Mouse (Mus musculus): ENCODE measurements around the gene Msi2. TPM values are rescaled to one million over a fixed set of nuclear protein-coding genes. Genes with fewer than 3 reads are reported as not detected.

Gene Msi2
- total RNA-seq, 2 experiments from 2014 or later: 181 to 262 TPM

DNA sequence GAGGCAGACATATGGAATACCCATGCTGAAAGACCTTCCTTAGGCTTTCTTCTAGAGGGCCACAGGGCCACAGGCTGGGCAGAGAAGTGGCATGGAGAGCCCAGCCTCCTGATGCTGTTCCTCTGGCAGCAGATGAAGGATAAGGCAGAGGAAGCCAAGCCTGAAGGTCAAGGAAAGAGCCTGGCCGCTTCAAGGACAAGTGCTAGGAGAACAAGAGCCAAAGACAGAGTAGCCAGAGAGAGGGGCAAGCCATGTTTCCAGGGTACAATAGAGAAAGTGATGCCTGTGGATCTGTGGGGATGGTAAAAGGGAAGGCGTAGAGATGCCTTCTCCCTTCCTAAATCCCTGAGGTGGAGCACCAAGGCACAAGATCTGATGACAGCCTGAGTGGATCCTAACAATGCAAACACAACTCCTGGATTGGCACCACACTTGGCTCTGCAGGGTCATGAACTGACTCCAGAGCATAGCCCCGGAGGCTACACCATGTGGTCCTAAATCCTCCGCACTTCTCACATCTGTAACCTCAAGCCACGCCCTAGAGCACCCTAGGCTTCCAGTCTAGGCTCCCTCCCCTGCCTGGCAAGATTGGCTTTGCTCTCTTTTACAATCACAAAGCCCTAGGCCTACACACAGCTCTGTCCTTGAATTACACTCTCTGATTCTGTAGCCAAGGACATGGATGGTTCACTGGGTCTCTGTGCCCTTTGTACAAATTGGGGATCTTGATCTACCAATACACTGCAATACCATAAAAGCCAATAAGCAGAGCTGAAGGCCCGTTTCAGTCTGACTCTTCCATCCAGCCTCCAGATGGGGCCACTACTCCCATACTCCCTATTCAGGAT is 202.4 kb downstream of the Msi2 start:
- DNase-seq: no peak

DNA sequence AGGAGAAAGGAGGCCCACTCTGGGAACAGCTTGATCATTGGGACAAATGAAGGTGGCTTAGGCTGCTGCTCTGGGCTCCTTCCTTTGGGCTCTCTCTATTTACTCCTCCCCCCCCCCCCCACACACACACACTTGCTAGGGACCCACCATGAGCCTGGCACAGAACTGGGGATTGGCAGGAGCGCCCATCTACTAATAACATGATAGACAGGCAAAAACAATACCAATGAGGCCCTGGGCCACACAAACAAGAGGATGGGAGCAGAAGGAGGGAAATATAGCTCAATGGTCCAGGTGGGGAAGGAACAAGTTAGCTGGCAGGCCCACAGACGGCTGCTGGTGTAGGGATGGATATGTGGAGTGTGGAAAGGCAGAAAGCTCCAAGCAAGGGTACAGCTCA is 203.0 kb downstream of the Msi2 start:
- DNase-seq: no peak

DNA sequence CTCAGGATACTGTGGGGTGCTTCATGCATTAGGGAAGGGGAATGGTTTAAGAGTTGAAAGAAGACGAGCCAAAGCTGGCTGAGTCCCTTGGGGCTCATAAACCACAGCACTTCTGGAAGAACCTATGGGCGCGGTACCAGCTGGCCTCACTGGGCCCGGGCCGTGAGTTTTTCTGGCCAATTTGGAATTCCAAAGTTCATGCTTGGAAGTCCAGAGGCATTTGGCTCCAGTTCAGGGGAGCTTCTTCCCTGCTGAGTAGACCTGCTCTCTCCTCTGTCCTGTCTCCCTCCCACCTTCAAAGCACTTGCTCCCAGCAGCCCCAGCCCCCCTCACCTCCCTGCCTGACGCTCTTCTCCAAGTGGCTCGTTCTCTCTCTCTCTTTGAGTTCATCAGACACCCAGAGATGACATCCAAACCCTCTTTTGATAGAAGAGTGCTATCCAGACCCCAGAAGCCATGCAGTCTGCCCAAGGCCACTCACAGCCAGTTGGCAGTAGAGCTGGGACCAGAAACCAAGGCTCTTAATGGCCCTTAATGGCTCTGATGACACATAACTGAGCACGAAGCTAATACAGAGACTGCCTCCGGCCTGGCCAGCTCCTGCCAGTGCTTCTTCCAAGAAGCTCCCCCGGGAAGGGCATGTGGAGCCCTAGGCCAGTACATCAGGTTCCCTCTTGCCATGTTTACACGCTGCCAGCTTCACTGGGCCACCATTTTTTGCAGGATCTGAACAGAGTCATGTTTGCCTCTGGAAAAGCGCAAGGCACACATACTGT is 204.0 kb downstream of the Msi2 start:
- peak in 1 of 2 experiments; percentile 64 for DNase-seq

- DNase-seq: peak in 1 of 2 experiments; percentile 67
Observed at GRCm38 (mm10) chr11:88512580-88512979, 205.7 kb downstream of the Msi2 start.

DNA sequence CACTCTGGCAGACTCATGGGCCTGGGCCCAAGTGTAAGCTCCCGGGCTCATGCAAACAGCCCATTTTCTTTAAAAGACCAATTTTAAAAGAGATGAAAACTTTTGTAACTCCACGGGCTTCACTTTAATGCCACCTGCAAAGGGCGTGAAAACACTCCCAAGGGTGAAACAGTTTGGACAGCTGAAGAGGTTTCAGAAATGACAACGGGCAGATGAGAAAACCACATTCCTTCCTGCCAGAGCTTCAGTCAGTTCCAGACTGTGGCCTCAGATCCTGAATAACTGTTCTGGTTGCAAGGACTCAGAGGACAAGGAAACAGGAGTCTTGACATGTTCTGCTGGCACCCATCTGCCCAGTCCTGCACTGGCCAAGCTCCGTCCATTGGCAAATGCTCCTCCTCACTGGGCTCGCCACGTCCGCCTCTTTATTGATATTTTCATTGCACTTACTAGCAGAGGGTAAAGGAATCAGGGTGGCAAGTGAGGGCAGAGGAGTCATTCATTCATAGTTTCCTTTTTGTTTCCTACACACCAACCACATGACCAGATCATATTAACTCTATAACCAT is 207.9 kb downstream of the Msi2 start:
- DNase-seq: no peak

GRCm38 (mm10) chr11:88509464-88509863 is 208.8 kb downstream of the Msi2 start:
- no peak for DNase-seq

- no peak for DNase-seq
Observed at GRCm38 (mm10) chr11:88508133-88508532, 210.2 kb downstream of the Msi2 start.

DNA sequence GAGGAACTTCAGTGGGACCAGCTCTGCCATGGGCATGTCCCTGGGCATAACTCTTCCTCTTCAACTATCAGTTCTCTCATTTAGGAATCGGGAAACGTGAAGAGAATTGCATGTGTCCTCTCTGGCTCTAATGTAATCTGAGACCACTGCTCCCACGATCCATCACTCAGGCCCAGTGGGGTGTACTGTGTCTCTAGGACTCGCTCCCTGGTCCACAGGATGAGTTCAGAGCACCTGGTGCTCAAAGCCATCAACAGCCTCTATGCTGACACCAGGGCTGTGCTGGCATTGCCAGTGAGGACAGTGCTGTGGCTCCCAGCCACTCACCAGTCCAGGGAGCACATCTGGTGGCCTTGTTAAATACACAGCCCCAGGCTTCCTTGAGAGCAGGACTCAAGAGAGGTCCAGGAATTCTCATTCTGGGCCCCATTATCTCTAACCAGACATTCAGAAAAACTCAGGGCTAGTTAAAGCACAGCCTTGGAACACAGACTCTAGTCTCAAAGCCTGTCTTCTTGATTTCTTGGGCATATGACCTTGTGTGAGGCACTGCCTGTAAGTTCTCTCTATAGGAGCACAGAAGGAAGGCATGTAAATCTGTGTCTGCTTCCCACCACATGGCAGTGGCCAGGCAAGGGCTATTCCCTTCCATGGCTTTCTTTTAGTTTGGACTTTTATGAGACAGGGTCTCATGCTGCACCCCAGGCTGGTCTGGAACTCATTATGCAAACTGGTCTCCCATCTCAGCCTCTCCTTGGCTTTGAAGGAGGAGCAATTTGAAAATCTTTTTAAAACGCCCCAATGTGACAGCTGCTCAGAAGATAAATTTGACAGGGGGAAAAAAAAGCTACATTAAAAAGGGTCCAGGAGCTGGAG is 211.5 kb downstream of the Msi2 start:
- no peak for DNase-seq

- DNase-seq: no peak
Observed at GRCm38 (mm10) chr11:88506109-88506508, 212.2 kb downstream of the Msi2 start.

DNA sequence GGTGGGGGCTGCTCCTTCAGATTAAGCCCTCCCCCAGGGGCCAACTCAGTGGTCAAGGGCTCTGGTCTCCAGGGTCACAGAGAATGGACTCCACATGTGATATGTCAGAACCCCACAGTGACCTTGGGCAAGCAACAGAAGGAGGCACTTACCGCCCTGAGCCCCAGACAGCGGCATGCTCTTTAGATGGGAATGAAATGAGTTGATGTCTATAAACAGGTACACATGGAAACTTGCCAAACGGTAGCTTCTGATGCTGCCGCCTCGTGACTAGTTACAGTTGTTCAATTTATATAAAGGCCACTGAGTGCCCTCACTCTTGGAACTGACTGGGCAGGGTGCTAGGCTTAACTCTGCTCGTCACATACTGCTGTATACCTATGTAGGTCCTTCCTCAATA is 215.7 kb downstream of the Msi2 start:
- no peak for DNase-seq

- DNase-seq: peak in 1 of 2 experiments; percentile 47
Observed at GRCm38 (mm10) chr11:88498491-88498890, 219.8 kb downstream of the Msi2 start.

GRCm38 (mm10) chr11:88496460-88496859 is 221.9 kb downstream of the Msi2 start:
- DNase-seq: no peak

DNA sequence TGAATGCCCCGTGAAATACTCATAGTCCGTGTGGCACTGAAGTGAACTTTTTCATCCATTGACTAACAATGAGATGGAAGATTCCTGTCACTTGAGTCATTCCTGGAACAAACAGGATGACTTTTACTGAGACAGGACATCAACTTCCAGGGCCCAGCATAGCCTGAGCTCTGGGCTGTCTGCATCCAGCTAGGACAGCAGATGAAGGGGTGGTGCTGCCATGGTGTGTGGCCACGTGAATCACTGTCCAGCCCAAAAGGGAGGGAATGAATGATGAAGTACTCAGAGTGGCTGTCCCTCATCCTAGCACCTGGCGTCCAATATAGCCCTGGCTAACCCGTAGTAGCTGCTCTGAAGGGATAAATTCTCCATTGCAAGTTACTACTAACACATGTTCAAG is 222.6 kb downstream of the Msi2 start:
- DNase-seq: peak; percentile 40 to 49

GRCm38 (mm10) chr11:88495018-88495417 is 223.3 kb downstream of the Msi2 start:
- no peak for DNase-seq

GRCm38 (mm10) chr11:88493795-88494559 is 224.3 kb downstream of the Msi2 start:
- no peak for DNase-seq

GRCm38 (mm10) chr11:88492585-88492984 is 225.7 kb downstream of the Msi2 start:
- no peak for DNase-seq

DNA sequence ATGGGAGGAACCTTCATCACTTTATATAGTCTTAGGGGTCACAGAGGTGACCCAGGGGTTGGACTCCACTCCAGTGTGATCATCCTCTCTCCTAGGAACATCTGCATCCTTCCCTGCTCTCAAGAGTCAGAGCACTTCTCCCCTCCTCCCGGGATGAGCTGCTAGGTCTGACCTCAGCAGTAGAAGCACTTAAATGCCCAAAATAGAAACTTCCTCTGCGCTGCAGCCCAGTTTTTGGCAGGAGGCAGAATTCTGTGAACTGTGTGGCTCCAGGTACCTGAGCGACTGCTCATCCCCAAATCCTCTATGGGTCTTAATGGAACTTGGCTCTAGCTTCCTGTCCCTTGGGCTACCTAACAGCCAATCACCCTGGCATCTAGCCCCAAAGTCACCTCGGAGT is 228.3 kb downstream of the Msi2 start:
- no peak for DNase-seq

DNA sequence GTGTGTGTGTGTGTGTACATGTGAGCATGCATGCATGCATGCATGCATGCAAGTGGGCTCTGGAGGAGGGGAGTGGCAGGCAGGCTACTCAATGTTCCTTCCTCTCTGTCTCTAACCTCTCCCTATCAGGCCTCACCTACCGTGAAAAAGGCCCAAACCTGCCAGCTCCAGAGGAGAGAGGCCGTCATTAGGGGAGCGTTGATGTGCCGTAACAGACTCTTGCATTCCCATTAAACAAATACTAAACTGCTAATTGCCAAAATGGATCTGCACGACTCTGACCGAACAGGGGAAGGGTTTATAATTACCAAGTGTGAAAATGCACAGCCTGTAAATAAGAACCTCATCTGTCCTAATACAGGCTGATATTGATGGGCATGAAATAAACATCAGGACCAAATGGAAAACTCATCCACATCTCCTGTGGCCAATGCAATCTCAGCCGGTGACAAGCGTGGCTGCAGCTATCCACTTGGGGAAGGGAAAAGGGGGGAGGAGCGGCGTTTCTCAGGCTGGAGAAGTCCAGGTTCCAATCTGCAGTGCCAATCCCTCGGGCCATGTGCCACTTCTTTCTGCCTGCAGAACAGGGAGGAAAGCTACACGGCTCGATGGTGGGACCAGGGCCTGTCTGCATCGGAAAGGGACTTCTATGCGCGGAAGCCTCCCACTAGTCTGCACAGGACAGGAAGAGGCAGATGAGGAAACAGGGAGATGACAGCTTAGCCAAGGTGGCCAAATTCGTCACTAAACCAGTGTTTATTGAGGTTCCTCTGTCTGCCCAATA is 229.2 kb downstream of the Msi2 start:
- DNase-seq: no peak

GRCm38 (mm10) chr11:88488175-88488940 is 230.0 kb downstream of the Msi2 start:
- no peak for DNase-seq

GRCm38 (mm10) chr11:88485987-88486386 is 232.3 kb downstream of the Msi2 start:
- DNase-seq: no peak
